Mouse (Mus musculus) neural tube, embryonic 13.5 days (tissue): ENCODE data around the gene Radil. TPM values are rescaled to one million over a fixed set of nuclear protein-coding genes. Genes with fewer than 3 reads are reported as not detected.
A peak's percentile ranks its signal among the peaks of the same experiment; 100 is the strongest.

Experiments
- ATAC-seq: fragments of 200-750 bp; cut with Nextera tagmentation; 2 replicates; pipeline ENCODE4 v1.8.0; 2017; ENCODE audit warnings: low read depth, mild to moderate bottlenecking, moderate TSS enrichment, moderate library complexity
- H3K27ac ChIP-seq: fragments of 300-500 bp; sonication (generic); replicated peaks from 2 replicates; pipeline ENCODE4 v1.5.1; 2015; ENCODE audit warnings: moderate library complexity, mild to moderate bottlenecking, inconsistent platforms
- H3K27me3 ChIP-seq: fragments of 300-500 bp; sonication (generic); 2 replicates; pipeline ENCODE4 v1.6.1; 2015; ENCODE audit warnings: mild to moderate bottlenecking, inconsistent platforms
- H3K36me3 ChIP-seq: fragments of 300-500 bp; sonication (generic); 2 replicates; pipeline ENCODE4 v1.6.1; 2015; ENCODE audit warnings: mild to moderate bottlenecking, inconsistent platforms
- H3K4me1 ChIP-seq: fragments of 300-500 bp; sonication (generic); replicated peaks from 2 replicates; pipeline ENCODE4 v1.6.1; 2015; ENCODE audit warnings: inconsistent platforms
- H3K4me2 ChIP-seq: fragments of 300-500 bp; sonication (generic); 2 replicates; pipeline ENCODE4 v1.6.1; 2015; ENCODE audit warnings: inconsistent platforms, mild to moderate bottlenecking, moderate library complexity
- H3K4me3 ChIP-seq: fragments of 300-500 bp; sonication (generic); 2 replicates; pipeline ENCODE4 v1.5.1; 2015; ENCODE audit warnings: mild to moderate bottlenecking, inconsistent platforms
- H3K9ac ChIP-seq: fragments of 300-500 bp; sonication (generic); 2 replicates; pipeline ENCODE4 v1.6.1; 2015; ENCODE audit warnings: moderate library complexity, mild to moderate bottlenecking, inconsistent platforms
- H3K9me3 ChIP-seq: fragments of 300-500 bp; sonication (generic); 2 replicates; pipeline ENCODE4 v1.6.1; 2016; ENCODE audit warnings: inconsistent platforms
- WGBS: fragments of 180-500 bp; shearing (Covaris S2); methylation state at CpG from one replicate; pipeline ENCODE4 v1.1.7; 2015; 5-methylcytosine and 5-hydroxymethylcytosine counted together
- polyA plus RNA-seq: library from polyadenylated mRNA; unstranded; fragments of >200 nt; fragmentation: Nextera tagmentation; extraction: Ambion mirVana; gene quantifications from 2 replicates; pipeline ENCODE4 v1.2.1, GENCODE M21; 2015

Gene Radil
- polyA plus RNA-seq, 1 experiment from 2014 or later = 11.8 TPM

- 94% methylated on average over 13 of the region's 13 CpGs for WGBS
Observed at GRCm38 (mm10) chr5:142453742-142454141, 97.2 kb downstream of the Radil start.

GRCm38 (mm10) chr5:142451759-142452158 lies 99.1 kb downstream of the Radil start:
- ATAC-seq = no peak
- H3K27ac ChIP-seq = no peak overlapping the region
- no peaks in the 10 kb centered on the region for H3K9me3 ChIP-seq
- H3K4me1 ChIP-seq = peaks cover 16% of the 10 kb centered on the region
- H3K36me3 ChIP-seq = peaks cover 65% of the 10 kb centered on the region
- H3K4me2 ChIP-seq = no peak overlapping the region
- H3K4me3 ChIP-seq = no peak overlapping the region
- 10% methylated on average over 1 of the region's 1 CpGs for WGBS
- no peak overlapping the region for H3K9ac ChIP-seq
- no peaks in the 10 kb centered on the region for H3K27me3 ChIP-seq

More at GRCm38 (mm10) chr5:142453742-142454141, 97.2 kb downstream of the Radil start:
- Histone ChIP-seq H3K4me2 (no peak overlapping the region), H3K4me1 (peaks cover 5% of the 10 kb centered on the region; the same call in 1 of the 2 replicates), H3K27ac (no peak overlapping the region), H3K9ac (no peak overlapping the region), H3K36me3 (peaks cover 85% of the 10 kb centered on the region), H3K27me3 (no peaks in the 10 kb centered on the region), H3K4me3 (no peak overlapping the region), H3K9me3 (no peaks in the 10 kb centered on the region)
- ATAC-seq = no peak

- Histone ChIP-seq H3K9me3 (no peaks in the 10 kb centered on the region), H3K27me3 (no peaks in the 10 kb centered on the region), H3K9ac (no peak overlapping the region), H3K4me3 (no peak overlapping the region), H3K36me3 (peaks cover 56% of the 10 kb centered on the region), H3K4me2 (no peak overlapping the region), H3K27ac (no peak overlapping the region), H3K4me1 (peaks cover 18% of the 10 kb centered on the region)
- 89% methylated on average over 9 of the region's 9 CpGs for WGBS
- no peak for ATAC-seq
Observed at GRCm38 (mm10) chr5:142450846-142451245, 100.1 kb downstream of the Radil start.

GRCm38 (mm10) chr5:142448623-142449022 lies 102.3 kb downstream of the Radil start:
- ATAC-seq = no peak
- H3K27me3 ChIP-seq = no peaks in the 10 kb centered on the region
- H3K27ac ChIP-seq = no peak overlapping the region
- H3K4me2 ChIP-seq = no peak overlapping the region
- no peak overlapping the region for H3K4me3 ChIP-seq
- WGBS = 64% methylated on average over 12 of the region's 12 CpGs
- H3K36me3 ChIP-seq = peaks cover 35% of the 10 kb centered on the region
- peaks cover 37% of the 10 kb centered on the region for H3K4me1 ChIP-seq
- no peak overlapping the region for H3K9ac ChIP-seq
- no peaks in the 10 kb centered on the region for H3K9me3 ChIP-seq

GRCm38 (mm10) chr5:142448076-142448475 lies 102.8 kb downstream of the Radil start:
- H3K4me1 ChIP-seq = peaks cover 42% of the 10 kb centered on the region
- 0 out of 2 replicates have a peak overlapping the region, but pooled peaks have one; percentile 12 for H3K9ac ChIP-seq
- WGBS = 5% methylated on average over 9 of the region's 9 CpGs
- no peaks in the 10 kb centered on the region for H3K27me3 ChIP-seq
- 0 out of 2 replicates have a peak overlapping the region, but pooled peaks have one; percentile 14 for H3K4me2 ChIP-seq
- peaks cover 30% of the 10 kb centered on the region for H3K36me3 ChIP-seq
- no peaks in the 10 kb centered on the region for H3K9me3 ChIP-seq
- H3K4me3 ChIP-seq = no peak overlapping the region
- peak overlapping the region; percentile 59 for H3K27ac ChIP-seq
- peak; percentile 73 for ATAC-seq

- Histone ChIP-seq H3K27me3 (no peaks in the 10 kb centered on the region), H3K27ac (peak overlapping the region; percentile 34)
Observed at GRCm38 (mm10) chr5:142445709-142446108, 105.2 kb downstream of the Radil start.

GRCm38 (mm10) chr5:142444791-142445531 lies 105.9 kb downstream of the Radil start:
- ATAC-seq = no peak
- Histone ChIP-seq H3K4me1 (peaks cover 73% of the 10 kb centered on the region), H3K9me3 (no peaks in the 10 kb centered on the region), H3K4me3 (no peak overlapping the region), H3K4me2 (no peak overlapping the region), H3K27ac (0 out of 2 replicates have a peak overlapping the region, but pooled peaks have one; percentile 34), H3K9ac (peak overlapping the region; percentile 31; the same call in 1 of the 2 replicates), H3K27me3 (no peaks in the 10 kb centered on the region), H3K36me3 (peaks cover 7% of the 10 kb centered on the region)
- WGBS = 71% methylated on average over 11 of the region's 11 CpGs

More at GRCm38 (mm10) chr5:142445709-142446108, 105.2 kb downstream of the Radil start:
- Histone ChIP-seq H3K36me3 (peaks cover 14% of the 10 kb centered on the region), H3K4me2 (no peak overlapping the region), H3K4me1 (peaks cover 66% of the 10 kb centered on the region), H3K9me3 (no peaks in the 10 kb centered on the region), H3K9ac (peak overlapping the region; percentile 6; the same call in 1 of the 2 replicates), H3K4me3 (no peak overlapping the region)
- ATAC-seq = no peak
- 51% methylated on average over 8 of the region's 8 CpGs for WGBS

GRCm38 (mm10) chr5:142443994-142444393 lies 106.9 kb downstream of the Radil start:
- H3K27ac ChIP-seq = no peak overlapping the region; the same call in 1 of the 2 replicates
- 74% methylated on average over 14 of the region's 14 CpGs for WGBS
- H3K4me1 ChIP-seq = peaks cover 83% of the 10 kb centered on the region
- no peaks in the 10 kb centered on the region for H3K9me3 ChIP-seq
- no peaks in the 10 kb centered on the region for H3K27me3 ChIP-seq
- H3K4me3 ChIP-seq = no peak overlapping the region
- H3K9ac ChIP-seq = no peak overlapping the region
- ATAC-seq = no peak
- peaks cover 2% of the 10 kb centered on the region; the same call in 1 of the 2 replicates for H3K36me3 ChIP-seq
- H3K4me2 ChIP-seq = no peak overlapping the region

GRCm38 (mm10) chr5:142443514-142443913 lies 107.4 kb downstream of the Radil start:
- no peaks in the 10 kb centered on the region for H3K9me3 ChIP-seq
- H3K4me3 ChIP-seq = no peak overlapping the region
- H3K4me2 ChIP-seq = no peak overlapping the region
- WGBS = 47% methylated on average over 15 of the region's 15 CpGs
- H3K36me3 ChIP-seq = peaks cover 3% of the 10 kb centered on the region; the same call in 1 of the 2 replicates
- H3K9ac ChIP-seq = 0 out of 2 replicates have a peak overlapping the region, but pooled peaks have one; percentile 41
- H3K27me3 ChIP-seq = no peaks in the 10 kb centered on the region
- ATAC-seq = no peak
- peaks cover 87% of the 10 kb centered on the region for H3K4me1 ChIP-seq
- no peak overlapping the region; the same call in 1 of the 2 replicates for H3K27ac ChIP-seq

GRCm38 (mm10) chr5:142442045-142442440 lies 108.9 kb downstream of the Radil start:
- H3K9me3 ChIP-seq = no peaks in the 10 kb centered on the region
- H3K4me2 ChIP-seq = no peak overlapping the region
- H3K4me3 ChIP-seq = no peak overlapping the region
- 85% methylated on average over 7 of the region's 7 CpGs for WGBS
- peak overlapping the region; percentile 87; the same call in 1 of the 2 replicates for H3K27ac ChIP-seq
- ATAC-seq = no peak
- H3K27me3 ChIP-seq = no peaks in the 10 kb centered on the region
- H3K4me1 ChIP-seq = peaks cover 76% of the 10 kb centered on the region
- H3K9ac ChIP-seq = peak overlapping the region; percentile 18; the same call in 1 of the 2 replicates
- H3K36me3 ChIP-seq = peaks cover 8% of the 10 kb centered on the region; the same call in 1 of the 2 replicates

- Histone ChIP-seq H3K36me3 (peaks cover 12% of the 10 kb centered on the region), H3K4me2 (peak overlapping the region; percentile 49), H3K27me3 (no peaks in the 10 kb centered on the region), H3K9me3 (no peaks in the 10 kb centered on the region), H3K4me3 (peak overlapping the region; percentile 20; the same call in 1 of the 2 replicates), H3K9ac (peak overlapping the region; percentile 27), H3K27ac (peak overlapping the region; percentile 87), H3K4me1 (peaks cover 75% of the 10 kb centered on the region)
- ATAC-seq = 0 out of 2 replicates have a peak, but pooled peaks have one; percentile 2
- 56% methylated on average over 22 of the region's 22 CpGs for WGBS
Observed at GRCm38 (mm10) chr5:142441332-142442044, 109.4 kb downstream of the Radil start.
